Mouse (Mus musculus) CD8-positive naive resting alpha-beta T cell, adult 2 months (primary cell): ENCODE results near the gene Cyth1.

Experiments
- DNase-seq, 2 experiments: peaks; one replicate each; pipeline ENCODE4 v3.0.0; 2022; ENCODE audit warnings: low read depth in 2 of 2, low spot score in 2 of 2

Cyth1 gene

DNA sequence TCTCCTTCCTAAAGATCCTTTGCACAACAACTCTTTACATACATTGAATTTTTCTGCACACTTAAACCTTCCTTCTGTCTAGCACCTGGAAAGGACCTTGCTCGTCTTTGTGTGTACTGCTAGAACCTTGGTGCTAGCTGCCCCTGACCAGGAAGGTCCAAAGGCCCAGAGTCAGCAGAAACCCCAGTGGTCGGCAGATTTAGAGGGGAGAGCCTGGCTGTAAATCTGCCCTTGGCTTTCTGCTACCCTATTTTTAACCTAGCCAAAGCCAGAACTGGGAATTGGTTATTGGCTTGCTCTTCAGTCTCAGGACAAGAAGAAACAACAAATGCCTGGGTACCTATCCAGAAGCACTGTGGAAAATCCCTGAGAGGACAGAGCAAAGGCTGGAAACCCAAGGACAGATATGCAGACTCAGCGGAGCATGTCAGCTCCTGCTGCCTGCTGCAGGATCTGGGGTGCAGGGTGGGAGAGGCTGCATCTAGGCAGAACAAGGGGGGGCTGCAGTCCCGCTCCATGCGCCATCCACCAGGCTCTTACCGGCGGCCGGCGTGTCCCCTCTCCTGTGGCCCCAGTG lies 46.5 kb downstream of the Cyth1 start:
- DNase-seq, result no peak

DNA sequence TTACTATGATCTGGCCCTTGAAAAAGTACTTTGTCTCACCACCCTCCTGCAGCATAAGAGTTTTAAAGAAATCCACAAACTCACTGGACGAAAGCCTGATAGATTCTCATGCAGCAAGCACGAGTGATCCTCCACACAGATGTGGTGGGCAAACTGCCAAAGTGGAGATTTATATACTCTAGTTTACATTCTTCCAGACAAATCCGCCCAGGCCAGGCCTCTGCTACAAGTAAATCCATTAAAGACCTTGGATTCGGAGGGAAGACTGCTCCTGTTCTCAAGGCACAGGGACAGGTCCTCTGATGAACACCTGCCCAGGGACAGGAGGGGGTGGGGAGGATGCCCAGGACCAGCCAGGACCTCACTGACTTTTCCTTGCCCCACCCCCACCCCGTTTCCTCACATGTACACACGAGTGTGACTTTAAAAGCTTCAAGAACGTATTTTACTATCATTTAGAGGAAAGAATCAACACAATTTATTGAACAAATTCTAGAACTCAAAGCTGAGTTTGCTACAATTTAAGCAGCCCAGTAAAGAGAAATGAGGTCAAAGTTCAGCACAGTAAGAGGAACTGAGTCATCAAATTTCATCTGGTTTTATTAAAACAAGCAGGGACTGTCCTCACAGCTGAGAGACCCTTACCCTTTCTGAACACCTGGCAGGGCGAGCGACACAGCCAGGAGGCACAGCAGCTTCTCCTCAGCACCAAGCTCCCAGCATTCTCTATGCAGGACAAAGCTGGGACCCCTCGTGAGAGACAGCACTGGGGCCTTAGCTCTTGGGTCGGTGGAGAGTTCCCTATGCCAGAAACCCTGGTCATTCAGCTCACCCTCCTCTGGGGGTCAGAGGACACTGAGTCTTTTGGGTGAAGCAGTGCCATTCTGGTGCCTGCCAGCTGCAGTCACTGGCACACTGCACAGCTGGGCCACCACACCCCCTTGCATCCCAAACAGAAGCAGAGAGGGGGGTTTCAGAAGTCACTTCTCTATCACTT lies 47.3 kb downstream of the Cyth1 start:
- DNase-seq, result no peak

DNA sequence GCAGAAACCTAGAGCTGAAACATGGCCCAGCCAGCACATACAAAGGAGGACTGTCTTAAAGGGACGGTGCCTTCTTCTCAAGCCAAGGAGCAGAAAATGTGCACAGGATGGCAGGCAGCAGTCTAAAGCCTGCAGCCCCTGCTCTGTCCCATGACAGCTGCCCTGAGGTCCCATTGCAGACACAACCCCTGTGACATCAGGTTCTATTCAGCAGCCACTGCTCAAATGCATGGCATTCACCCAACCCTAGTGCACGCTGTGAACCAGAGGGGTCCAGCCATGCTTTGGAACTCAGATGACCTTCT lies 50.1 kb downstream of the Cyth1 start:
- DNase-seq, result no peak

GRCm38 (mm10) chr11:118197508-118198295 lies 50.7 kb downstream of the Cyth1 start:
- DNase-seq, result no peak

DNA sequence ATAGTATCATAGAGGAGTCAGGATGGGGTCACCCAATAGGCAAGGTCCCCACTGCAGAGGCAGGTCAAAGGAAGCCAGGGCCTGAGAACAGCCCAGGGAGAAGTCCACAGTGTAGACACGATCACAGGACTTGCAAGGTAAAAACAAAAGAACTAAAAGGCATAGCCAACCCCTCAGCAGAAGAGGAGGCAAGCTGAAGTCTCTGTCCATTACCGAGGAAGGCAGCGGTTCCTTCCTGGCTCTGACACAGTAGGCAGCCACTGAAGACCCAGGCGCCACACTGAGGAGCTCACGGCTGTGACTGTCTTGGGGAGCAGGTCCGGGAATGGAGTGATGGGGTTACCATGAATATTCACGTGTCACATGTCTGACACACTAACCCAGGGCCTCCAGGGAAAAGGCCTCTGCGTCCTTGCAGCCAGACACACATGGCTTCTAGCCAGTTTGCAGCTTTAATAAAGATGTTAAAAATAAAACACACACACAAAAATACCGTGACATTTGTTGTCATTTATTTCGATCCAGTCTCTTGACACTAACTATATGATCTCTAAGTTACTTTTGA lies 51.5 kb downstream of the Cyth1 start:
- DNase-seq, result no peak

- DNase-seq, result no peak
Measured at GRCm38 (mm10) chr11:118193390-118194147, 54.8 kb downstream of the Cyth1 start.

- no peak for DNase-seq
Measured at GRCm38 (mm10) chr11:118192973-118193372, 55.4 kb downstream of the Cyth1 start.

DNA sequence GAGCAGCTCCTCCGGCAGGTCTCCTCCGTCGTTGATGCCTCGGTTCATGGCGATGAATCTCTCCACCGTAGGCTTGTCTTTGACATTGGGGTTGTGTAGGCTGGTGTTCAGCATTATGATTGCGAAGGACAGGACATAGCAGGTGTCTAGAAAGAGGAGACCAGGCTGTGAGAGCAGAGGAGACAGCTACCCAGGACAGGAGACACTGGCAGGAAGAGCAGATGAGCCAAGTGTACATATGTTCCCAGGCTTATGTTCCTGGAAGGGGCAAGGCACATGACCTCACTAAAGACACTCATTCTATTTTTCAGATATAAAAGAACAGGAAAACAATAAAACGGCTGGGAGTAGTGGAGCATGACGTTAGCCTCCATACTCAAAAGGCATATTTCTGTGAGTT lies 65.6 kb downstream of the Cyth1 start:
- DNase-seq, result no peak

DNA sequence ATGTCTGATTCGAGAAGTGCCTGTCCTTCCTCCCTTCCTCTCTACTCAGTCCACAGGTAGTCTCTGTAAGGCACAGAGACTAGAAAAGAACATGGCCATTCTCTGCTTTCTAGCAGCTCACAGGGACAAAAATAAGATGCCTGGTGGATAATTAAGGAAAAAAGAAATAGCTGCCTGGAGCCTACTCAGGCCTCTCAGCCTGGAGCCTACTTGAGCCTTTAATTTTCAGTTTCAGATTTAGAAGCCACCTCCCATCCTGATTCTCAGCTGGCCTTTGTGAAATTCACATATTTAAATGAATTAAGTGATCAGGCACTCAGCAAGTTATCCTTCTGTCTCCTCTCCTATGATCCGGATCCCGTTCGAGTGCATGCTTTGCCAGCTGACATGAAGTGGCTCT lies 66.0 kb downstream of the Cyth1 start:
- DNase-seq, result no peak

DNA sequence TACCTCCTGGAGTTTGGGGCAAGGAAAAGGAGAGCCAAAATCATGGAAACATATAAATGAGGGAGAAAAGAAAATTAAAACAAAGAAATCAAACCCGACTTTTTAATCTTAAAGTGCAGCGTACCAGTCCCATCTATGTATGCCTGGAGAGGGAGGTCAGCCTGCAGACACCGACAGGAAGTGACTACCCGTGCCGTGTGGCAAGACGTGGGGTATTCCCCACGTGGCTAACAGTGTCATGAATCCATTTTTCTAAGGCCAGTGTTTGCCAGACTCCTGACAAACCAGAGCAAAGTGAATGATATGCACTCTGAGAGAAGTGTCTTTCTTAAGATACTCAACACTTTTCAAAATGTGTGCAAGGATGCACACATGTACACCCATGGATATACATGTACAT lies 68.2 kb downstream of the Cyth1 start:
- no peak for DNase-seq

DNA sequence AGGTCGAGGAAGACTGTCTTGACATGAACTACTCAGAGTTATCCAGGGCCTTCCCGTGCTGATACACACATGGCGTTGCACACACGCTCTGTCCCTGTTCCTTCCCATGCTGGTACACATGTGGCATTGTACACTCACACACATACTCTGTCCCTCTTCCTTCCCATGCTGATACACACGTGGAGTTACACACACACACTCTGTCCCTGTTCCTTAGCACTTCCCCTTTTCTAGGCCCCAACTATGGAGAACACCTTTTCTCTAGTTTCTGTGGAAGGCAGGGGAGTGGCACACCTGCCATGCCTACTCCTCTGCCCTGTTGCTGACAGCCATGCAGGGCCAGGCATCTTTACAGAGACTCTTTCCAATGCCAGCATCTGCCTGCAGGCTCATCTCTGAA lies 70.2 kb downstream of the Cyth1 start:
- DNase-seq, result no peak

DNA sequence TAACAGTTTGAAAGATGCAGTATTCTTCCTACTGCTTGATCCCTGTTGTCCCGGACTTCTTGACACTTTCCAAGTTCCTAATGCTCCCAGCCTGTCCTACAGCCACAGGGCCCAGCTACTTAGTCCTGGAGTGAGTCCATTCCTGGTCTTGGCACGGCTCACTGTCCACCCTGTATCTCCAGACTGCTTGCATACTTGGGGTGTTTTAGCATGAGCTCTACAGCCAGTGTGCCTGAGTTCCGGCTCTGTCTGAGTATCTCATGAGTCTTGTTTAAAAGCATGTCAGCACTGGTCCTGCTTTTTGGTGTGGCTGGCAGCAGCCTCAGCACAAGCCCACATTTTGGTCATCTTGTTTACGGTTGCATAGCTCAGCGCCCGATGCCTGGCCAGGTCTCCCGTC lies 73.6 kb downstream of the Cyth1 start:
- DNase-seq, result no peak

DNA sequence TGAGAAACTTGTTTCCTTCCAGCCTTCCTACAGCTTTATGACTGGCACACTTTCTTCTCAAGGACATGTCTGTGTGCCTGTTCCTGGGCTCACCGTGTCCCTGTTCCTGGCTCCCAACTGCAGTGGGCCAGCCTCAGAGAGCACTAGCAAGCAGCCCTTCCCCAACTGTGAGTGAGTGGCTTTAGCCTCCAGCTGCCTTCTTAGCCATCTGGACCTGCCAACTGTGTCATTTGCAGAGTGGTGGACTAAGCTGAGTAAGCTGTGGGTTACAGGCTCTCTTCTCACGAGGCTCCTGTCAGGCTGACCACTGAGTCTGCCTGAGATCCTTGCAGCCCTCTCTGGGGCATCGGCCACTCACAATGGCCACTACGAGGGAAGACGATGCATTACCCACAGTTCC lies 75.6 kb downstream of the Cyth1 start:
- DNase-seq, result no peak

GRCm38 (mm10) chr11:118170333-118170732 lies 78.1 kb downstream of the Cyth1 start:
- DNase-seq, result no peak

GRCm38 (mm10) chr11:118168714-118169113 lies 79.7 kb downstream of the Cyth1 start:
- DNase-seq, result no peak

DNA sequence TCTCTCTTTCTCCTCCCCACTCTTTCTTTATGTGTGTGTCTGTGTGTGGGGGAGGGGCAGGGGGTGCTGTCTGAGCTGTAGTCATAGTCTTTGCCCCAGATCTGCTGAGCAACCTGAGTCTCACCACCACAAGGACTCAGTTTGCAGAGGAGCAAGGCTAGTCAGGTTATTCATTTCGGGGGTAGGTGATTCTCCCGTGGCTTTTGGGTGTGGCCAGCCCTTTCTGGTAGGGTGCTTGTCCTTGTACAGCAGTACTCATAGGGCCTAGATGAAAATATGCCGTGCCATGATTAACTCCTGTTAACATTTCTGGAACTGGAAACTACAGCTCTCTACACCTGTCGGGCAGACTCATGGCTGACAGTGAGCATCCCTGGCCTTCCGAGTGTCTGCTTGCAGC lies 81.8 kb downstream of the Cyth1 start:
- no peak for DNase-seq

GRCm38 (mm10) chr11:118165681-118166080 lies 82.7 kb downstream of the Cyth1 start:
- no peak for DNase-seq

DNA sequence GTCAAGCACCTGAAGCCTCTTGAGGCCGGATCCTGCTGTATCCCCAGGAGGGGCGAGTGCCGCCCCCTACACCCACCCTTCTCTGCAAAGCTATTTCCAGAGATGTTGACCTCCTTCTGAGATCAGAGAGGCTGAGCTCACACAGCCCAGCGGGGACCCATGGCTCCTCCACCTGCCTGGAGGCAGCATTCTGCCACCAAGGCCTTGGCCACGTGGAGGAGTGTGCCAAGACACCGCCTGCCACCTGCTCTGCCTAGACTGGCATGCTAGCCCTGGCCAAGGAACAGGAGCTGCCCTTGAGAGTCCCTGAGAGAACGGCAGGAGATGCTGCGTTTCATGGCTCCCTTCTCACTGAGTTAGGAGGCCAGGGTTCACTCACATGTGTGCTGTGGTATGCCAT lies 83.8 kb downstream of the Cyth1 start:
- no peak for DNase-seq

GRCm38 (mm10) chr11:118162245-118162644 lies 86.1 kb downstream of the Cyth1 start:
- no peak for DNase-seq

GRCm38 (mm10) chr11:118161240-118161639 lies 87.2 kb downstream of the Cyth1 start:
- DNase-seq, result no peak

DNA sequence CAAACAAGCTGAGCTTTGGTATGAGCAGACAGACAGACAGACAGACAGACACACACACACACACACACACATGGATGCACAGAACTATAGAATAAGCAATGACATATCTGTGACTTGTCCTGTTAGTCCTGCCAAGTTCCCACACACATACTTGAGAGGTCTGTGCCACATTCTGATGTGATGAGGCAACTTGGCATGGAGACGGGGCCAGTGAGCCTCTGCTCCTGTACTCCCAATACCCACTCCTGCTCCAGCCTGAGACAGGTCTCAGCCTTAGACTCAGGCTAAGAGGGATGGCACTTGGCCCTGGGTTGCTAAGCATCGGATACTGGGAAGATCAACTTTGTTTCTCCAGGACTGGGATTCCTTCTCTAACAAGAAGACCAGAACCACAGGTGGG lies 87.6 kb downstream of the Cyth1 start:
- no peak for DNase-seq
